Mouse (Mus musculus): ENCODE results near the gene Birc6.

Gene Birc6

DNA sequence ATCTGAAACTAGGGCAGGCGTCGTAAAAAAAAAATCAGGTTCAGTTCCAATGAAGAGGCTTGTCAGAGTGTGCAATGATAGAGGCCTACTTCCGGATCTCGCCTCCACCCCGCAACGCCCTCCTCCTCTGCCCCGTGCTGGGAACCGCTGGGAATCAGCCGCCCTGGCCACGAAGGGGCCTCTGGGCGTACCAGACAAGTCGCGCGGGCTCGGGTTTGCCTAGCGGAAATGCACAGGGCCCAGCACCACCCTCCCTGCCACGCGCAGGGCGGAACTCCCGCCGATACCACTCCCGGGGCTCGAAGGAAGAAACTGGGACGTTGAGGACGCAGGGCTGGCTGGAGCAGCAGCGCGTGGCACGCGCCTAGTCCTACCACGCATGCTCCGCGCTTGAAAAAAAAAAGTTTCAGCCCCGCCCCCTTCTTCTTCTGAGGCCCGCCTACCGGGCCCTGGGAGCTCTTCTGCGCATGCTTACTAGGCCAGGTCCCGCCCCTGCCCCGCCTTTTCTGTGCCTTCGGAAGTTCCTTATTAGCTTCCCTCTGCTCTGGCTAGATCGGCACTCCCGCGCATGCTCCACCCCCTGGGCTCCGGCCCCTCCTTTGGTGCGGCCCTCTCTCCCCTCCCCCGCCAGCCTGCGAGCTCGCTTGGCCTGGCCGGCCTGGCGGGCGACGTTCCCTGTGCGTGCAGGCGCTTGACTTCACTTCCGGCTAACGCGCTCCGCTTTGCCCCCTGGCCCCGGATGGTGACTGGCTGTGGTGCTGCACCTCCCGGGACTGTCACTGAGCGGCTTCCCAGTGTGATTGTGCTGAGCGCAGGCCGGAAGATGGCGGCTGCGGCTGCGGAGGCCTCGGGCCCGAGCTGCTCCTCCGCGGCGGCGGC is at the start of gene Birc6:
Gene Birc6 (plus strand): TSS at position 567 of the 879 bp plus-strand sequence.
- peak; percentile 100 for DNase-seq

DNA sequence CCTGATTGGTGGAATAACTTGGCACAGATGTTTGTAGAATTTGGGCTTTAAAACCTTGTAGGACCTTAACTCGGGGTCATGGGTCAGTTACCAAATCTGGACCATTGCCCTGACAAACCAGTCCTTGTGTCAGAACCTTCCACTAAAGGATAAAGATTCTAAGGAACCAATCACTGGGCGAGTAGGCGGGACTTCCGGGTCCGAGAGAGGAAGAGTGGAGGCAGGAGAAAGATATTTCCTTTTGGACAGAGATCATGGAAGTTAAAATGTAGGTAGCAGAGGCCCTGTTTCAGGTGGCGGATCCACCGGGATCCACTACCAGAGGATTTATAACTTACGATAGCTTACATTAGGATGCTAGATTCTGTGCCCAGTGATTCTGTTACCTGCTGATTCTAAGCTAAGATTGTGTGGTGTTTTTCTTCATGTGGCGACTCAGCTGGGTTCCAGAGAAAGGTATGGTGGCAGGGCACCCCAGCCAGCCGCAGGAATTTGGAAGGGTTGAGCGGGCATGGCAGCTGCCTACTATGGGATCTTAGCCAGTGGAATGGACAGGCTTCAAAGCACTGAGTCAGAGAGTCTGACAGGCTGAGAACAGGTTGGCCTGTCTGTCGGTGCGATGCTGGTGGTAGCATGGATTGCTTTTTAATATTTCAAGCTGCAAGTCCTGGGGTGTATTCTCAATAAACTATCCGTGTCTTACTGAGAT is 47.6 kb upstream of the Birc6 start:
- no peak for DNase-seq

DNA sequence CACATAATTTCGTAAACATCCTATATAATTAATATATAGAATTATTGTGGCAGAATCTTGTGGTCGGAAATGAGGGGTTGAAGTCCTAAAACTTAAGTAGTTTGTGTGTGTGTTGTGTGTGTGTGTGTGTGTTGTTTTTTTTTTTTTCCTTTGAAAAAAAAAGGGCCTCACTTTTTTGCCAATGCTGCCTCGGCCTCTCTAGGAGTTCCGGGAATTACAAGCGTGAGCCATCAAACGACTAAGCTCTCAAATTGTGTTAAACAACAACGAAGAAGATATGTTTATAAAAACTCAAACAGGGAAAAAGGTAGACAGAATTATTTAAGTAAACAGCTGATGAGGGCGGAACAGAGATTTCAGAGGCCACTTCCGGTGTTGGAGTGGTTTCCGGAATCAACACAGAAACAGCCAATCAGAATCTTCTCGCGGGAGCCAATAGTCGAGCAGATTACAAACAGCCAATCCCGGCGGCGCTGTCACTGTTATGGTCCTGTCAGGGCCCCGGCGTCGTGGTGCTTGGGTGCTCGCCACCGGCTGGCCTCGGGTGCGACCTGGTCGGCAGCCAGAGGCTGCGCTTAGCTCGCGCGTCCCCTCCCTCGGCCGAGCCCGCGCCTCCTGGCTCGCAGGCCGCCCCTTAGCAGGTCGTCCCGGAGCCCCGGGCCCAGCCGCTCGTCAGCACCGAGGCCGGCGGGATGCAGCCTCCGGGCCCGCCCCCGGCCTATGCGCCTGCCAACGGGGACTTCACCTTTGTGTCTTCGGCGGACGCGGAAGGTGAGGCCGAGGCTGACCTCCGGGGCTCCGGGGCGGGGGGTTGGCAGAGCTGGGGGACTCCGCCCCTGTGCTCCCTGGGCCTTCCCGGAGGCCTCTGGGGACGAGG is 38.8 kb upstream of the Birc6 start, which contains the start of gene Yipf4:
Gene Yipf4 (plus strand): TSS at position 470 of the 877 bp plus-strand sequence.
- DNase-seq: peak; percentile 91 to 95

DNA sequence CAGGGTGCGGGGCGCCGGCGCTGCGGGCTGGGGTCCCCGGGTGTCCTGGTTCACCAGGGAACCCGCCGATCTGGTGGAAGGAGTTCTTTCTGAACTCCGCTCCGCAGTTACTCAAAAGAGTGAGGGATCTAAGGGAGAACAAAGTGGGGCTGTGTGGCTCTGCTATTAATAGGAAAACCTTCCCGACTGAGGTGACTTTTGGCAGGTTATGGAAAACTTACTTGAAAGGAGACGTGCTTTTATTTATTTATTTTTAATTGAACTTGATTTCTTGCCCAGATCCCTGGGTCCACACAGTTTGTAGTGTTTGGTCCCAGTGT is 38.2 kb upstream of the Birc6 start:
- DNase-seq: no peak

DNA sequence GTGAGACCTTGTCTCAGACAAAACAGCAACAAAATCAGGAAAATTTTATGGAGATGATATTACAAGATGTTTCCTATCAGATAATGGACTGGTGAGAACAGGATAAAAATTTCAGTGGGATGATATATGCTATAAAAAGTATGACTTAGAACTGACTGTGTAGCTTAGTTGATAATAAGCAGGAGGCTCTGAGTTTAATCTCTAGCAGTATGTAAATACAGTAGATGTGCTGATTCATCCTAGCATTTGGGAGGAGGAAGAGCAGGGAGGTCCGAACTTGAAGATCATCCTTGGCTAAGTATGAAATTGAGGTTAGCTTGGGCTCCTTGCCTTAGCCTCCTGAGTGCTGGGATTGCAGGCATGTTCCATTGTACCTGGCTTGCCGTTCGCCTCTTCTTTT is 36.5 kb upstream of the Birc6 start:
- DNase-seq: no peak

DNA sequence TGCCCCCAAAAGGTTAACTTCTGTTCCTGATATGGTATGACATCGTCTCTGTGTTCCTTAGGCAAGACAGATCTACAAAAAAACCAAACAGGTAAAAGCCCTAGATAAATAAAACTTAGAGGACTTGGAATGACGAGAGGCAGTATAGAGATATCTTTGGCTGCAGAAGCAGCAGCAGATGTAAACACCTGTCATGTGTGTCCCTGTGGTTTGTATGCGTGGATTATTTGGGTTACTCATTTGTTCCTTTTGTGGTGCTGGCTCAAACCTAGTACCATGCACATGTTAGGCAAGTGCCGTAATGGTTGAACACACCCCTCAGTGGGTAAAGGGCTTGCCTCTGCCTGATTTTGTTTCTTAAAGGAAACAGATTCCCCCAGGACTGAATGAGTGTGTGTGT is 27.9 kb upstream of the Birc6 start:
- no peak for DNase-seq

DNA sequence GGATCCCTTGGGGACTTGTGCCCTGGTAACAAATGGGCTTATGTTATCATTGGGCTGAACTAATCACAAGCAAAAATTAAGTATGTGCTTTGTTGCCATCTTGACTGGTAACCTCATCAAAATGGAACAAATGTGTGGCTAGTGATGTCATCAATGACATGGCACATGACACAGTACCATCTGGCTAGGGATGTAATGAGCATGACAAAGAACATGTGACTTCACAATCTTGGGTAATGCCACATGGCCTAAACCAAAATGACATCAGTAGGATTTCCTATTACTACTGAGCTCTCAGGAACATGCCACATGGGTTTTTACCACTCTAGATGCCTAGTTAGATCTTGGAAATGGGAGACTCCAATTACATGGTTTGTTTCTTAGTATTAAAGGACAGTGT is 27.0 kb upstream of the Birc6 start:
- no peak for DNase-seq

DNA sequence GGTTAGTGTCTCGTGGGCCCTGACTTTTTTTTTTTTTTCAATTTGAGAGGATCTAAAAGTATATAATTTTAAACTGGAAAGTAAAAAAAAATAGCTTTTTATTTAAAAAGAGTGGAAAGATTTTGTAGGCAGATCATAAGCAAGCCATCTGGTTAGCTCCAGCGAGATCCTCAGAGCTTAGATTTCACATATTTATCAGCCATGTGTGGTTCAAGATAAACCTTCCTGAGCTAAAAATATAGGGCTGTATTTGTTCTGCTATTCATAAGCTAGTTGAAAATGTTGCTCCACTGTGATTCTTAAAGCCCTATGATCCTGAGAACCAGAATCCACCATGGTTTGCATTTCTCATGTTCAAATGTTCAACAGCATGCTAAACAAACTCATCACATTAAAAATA is 20.2 kb upstream of the Birc6 start:
- DNase-seq: no peak

DNA sequence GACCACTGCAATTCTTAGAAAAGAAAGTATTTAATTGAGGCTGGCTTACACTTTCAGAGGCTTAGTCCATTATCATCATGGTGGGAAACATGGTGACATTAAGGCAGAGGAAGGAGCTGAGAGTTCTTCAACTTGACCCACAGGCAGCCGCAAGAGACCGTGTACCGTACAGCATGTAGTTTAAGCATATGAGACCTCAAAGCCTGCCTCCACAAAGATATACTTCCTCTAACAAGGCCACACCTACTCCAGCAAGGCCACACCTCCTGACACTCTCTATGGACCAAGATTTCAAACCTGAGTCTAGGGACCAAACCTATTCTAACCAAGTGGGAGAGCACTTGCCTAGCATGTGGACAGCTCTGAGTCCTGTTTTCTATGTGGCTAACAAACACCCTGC is 19.5 kb upstream of the Birc6 start:
- DNase-seq: no peak

DNA sequence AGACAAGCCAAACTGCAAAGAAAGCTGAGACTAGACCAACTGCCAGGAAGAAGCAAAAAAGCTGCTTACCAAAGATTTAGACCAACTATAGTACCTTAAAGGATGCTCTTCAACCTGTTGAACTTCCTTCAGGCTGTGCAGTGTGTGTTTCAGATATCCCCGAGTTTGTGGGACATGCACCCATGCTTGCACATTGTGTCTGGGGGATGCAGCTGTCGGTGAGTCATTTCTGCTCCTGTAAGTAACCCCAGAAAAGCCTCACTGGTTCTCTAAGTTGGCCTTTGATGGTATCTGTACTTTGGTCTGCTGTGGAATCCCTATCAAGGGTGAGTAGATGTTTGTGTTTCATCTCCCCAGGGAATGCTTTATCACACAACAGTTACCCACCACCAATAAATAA is 15.8 kb upstream of the Birc6 start:
- no peak for DNase-seq

DNA sequence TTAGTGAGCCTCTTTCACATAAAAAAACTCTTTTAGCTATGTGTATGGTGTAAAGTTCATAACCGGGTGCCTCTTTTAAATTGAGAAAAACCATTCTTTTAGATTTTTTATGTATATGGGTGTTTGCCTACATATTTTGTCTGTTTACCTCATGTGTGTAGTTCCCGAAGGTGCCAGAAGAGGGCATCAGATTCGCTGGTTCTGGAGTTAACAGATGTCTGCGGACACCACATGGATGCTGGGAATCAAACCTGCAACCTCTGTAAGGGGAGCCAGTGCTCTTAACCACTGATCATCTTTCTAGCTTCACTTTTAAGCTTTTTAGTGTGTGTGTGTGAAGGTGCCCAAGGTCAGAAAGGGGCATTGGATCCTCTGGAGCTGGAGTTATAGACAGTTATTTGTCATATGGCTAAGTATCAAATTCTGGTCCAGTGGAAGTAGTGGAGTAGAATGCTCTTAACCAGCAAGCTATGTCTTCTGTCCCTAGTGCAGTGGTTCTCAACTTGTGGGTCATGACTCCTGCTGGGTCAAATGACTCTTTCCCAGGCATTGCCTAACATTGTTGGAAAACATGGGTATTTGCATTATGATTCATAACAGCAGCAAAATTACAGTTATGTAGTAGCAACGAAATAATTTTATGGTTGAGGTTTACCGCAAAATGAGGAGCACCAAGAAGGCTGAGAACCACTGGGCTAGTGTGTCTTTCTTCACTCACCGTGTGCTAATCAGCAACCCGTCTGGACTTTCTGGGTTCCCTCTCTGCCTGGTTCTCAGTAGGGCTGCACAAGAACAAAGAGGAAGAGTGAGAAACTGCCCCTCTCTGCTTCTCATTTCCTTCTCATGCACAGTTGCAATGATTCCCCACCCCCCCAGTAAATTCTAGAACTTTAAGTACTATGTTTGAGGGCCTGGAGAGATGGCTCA is 5.0 kb upstream of the Birc6 start:
- no peak for DNase-seq

DNA sequence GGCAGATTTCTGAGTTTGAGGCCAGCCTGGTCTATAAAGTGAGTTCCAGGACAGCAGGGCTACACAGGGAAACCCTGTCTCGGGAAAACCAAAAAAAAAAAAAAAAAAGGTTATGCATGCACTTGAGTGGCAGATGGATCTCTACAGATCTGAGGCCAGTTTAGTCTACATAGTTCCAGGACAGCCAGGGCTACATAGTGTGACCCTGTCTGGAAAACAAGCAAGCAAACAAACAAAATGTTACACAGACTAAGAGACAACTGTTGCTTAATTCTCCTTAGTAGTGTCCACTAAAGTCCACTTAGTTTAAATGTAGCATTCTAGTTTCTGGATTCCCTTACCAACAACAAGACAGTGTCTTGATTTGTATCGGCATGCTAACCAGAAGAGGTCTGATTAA is 2.0 kb upstream of the Birc6 start:
- no peak for DNase-seq

DNA sequence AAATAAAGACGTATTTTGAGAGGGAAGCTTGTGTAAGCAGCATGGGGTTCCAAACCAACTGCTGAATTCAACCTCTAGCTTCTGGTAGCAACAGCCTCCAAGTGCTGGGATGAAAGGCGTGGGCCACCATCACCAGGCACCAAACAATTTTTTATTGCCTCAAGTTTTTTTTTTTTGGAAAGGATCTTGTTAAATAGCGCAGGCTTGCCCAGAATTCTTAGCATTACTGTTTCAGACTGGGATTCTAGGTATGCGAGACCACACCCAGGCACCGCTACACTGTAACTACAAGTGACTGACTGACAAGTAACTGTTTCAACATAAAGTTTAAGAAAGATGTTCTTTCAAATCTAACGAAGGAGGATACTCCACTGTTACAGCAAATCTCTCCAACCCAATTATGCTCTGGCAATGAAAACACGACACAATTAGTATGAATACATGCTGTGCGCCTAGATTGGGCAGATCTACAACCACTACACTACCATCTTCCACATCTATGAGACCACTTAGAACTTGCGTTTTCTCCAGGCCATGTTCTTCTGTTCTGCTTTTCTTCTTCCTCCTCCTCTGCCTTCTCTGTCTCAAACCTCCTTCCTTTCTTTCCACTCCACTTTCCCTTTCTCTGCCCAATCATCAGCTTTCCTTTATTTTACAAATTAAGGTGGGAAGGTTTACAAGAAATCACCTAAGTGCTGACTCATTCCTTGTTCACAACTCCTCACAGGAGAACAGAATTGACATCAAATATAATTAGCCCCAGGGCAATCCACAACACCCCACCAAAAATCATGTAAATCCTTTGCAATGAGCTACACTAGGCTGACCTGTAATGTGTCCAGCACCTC is 1.1 kb upstream of the Birc6 start:
- no peak for DNase-seq

DNA sequence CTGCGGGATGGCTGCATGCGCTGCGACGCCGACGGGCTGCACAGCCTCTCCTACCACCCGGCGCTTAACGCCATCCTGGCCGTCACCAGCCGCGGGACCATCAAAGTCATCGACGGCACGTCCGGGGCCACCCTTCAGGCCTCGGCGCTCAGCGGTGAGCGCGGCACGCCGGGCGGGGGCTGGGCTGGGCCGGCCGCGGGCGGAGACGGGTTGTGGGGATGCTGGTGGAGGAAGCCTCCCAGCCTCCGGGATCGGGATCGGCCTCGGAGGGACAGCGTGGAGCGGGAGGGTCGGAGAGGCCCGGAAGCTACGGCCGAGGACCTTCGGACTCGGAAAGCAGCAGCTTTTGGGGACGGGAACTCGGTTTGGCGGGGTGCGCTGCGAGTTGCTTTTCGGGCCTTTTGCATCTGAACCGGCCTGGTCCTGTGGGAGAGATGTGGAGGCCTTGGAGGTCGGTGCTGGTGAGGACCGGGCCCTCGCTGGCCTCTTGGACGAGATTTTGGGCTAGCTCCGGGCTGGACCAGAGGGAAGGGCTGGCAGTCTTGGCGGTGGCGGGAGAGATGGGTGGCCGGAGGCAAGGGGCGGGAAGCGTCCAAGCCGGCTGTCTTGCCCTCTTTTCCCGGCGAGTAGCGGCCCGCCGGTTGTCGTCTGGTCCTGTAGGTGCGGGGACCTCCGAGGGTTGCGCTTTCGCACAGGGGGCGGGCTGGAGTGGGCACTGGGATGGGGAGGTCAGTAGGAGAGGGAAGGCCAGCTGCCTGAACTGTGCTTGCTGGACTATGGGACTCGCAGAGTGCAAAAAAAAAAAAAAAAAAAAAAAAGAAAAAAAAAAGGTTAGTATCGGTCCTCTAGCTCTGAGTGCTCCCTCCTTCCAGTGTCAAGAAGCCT is 795 bp downstream of the Birc6 start:
- no peak for DNase-seq

DNA sequence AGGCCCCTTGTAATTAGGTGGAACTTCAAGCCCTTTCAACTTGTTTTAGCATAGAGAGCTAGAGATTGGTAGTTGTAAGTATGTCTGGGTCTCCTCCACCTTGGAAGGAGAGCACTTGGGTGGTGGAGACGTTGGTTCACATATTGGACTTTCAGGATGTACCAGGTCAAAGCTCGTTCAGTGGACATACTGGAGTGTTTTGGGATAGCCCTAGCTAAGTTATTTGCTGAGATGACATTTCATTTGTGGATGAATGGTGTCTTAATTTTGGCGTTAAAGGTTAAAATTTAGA is 1.4 kb downstream of the Birc6 start:
- DNase-seq: no peak

DNA sequence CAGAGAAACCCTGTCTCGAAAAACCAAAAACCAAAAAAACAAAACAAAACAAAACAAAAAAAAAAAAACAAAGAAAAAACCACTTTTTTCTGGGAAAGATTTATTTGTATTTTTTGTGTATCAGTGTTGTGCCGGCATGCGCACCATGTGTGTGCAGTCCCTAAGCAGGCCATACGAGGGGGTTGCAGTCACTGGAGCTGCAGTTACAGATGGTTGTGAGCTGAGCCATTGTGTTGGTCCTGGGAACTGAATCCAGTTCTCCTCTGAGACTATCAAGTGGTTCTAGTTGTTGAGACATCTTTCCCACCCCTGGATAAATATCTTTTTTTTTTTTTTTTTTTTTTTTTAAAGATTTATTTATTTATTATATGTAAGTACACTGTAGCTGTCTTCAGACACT is 6.9 kb downstream of the Birc6 start:
- DNase-seq: no peak

DNA sequence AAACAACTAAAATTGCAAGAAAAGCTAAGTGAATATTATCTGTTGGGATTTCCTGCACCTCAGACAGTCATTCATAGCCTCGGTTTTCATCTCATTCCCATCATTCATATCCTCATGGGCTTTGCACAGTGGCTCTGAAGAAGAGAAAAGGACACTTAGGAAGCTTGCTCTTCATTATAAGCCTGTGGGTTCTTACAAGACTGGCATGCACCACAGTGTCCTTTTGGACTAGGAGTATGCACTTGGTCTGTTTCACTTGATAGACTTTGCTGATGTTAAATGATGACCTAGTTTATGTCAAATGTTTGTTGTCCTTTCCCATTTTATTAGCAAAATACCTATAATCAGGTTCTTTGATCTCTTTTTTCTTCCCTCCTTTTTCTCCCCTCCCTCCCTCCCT is 9.4 kb downstream of the Birc6 start:
- DNase-seq: no peak

DNA sequence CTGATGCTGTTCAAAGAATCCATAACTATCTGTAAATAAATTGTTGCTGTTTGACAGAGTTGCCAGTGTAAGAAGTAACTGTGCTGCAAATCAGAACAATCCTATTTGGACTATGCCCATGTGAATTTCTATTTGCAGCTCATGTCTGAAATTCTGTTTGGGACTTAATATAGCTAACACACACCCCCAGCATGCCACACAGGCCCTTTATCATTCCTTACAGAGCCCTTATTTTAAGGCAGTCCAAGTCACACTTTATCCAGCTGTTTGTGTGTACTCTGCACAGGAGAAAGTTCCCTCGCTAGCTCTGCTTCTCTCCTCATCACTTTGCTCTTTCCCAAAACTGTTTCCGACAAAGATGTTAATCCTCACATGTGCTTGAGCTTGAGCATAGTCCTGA is 15.5 kb downstream of the Birc6 start:
- DNase-seq: no peak

DNA sequence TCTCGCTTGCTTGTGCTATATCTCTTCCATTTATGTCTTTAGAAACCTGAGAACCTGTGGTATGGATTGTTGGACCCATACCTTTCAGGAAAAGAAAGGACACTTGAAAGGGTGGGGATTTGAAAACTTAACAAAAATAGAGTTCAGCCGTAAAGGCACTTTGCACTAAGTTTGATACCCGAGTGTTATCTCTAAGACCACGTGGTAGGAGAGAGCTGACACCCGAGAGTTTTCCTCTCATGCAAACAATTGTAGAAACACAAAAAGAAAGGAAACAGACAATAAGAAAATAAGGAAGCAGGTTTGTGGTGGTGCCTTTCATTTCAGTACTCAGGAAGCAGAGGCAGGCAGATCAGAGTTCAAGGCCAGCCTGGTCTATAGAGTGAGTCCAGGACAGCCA is 26.0 kb downstream of the Birc6 start:
- DNase-seq: no peak

DNA sequence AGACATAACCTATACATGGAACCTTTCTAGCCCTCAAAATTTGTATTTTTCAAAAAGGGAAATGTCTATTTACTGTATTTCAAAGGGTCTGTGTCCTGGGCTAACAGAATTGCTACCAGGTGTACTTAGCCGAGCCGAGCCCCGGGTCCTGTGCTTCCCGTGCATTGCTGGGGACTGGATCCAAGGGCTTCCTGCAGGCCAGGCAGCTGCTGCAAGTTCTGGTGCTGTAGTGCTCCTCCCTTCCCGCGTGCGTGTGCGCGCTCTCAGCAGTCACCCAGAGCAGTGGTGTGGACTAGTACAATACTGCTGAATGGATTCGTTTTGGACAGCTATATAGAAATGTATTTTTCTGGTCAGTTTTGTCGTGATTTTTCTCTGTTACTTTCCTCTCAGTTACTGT is 31.8 kb downstream of the Birc6 start:
- DNase-seq: no peak

DNA sequence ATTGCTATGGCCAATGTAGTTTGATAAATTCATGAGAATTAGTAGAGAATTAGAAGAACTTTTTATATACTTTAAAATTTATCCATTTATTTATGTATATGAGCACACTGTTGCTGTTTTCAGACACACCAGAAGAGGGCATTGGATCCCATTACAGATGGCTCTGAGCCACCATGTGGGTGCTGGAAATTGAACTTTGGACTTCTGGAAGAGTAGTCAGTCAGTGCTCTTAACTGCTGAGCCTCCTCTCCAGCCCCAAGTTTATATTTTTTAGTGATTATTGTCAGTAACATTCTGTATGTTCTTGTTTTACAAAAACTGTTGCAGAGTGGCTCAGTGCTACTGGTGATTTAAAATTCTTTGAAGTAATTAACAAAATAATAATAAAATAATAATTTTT is 36.1 kb downstream of the Birc6 start:
- DNase-seq: no peak

All from spleen, adult 18-20 months (tissue).